Mouse (Mus musculus): ENCODE results near the gene Hoxc6.

GRCm38 (mm10) chr15:103056396-103056795, 58.3 kb downstream of the Hoxc6 start:
- TF ChIP-seq POLR2A (IDR thresholded peaks at IDR 0.05; ENCODE audit: borderline replicate concordance, insufficient read depth, low read length) (no peak), CTCF (IDR thresholded peaks at IDR 0.05; ENCODE audit: borderline replicate concordance, insufficient read depth, low read depth, low read length) (no peak)

All from cerebellum, adult 2 months (tissue).